Mouse (Mus musculus) heart, embryonic 14.5 days (tissue): ENCODE measurements around the gene Srm. TPM values are rescaled to one million over a fixed set of nuclear protein-coding genes. Genes with fewer than 3 reads are reported as not detected.

Experiments
- ATAC-seq: fragments of 200-750 bp; cut with Nextera tagmentation; 2 replicates; pipeline ENCODE4 v1.8.0; 2017; ENCODE audit warnings: low read depth, moderate TSS enrichment; ENCODE audit not compliant: insufficient number of reproducible peaks, insufficient read depth, low FRiP score
- H3K27ac ChIP-seq, 2 experiments: fragments of 200-500 bp in 1 of 2; fragments of 300-500 bp in 1 of 2; sonication (generic) in 1 of 2; replicated peaks in 1 of 2; 2 replicates each; pipeline ENCODE4 v1.5.1; 2012 to 2014; ENCODE audit warnings: low read depth in 2 of 2, low read length in 2 of 2, control low read depth in 1 of 2, mild to moderate bottlenecking in 1 of 2, mixed read lengths in 1 of 2; ENCODE audit not compliant: control insufficient read depth in 1 of 2, insufficient read depth in 1 of 2
- H3K27me3 ChIP-seq: fragments of 300-500 bp; sonication (generic); 2 replicates; pipeline ENCODE4 v1.6.1; 2014; ENCODE audit warnings: mild to moderate bottlenecking, low read length, control low read depth; ENCODE audit not compliant: control insufficient read depth, insufficient read depth
- H3K36me3 ChIP-seq: fragments of 300-500 bp; sonication (generic); 2 replicates; pipeline ENCODE4 v1.6.1; 2014; ENCODE audit warnings: mild to moderate bottlenecking, control low read depth, low read length, mixed read lengths; ENCODE audit not compliant: control insufficient read depth, insufficient read depth
- H3K4me1 ChIP-seq, 2 experiments: fragments of 200-500 bp in 1 of 2; fragments of 300-500 bp in 1 of 2; sonication (generic) in 1 of 2; 2 replicates each; pipeline ENCODE4 v1.6.1; 2012 to 2014; ENCODE audit warnings: low read length in 2 of 2, control low read depth in 1 of 2, mixed read lengths in 1 of 2; ENCODE audit not compliant: control insufficient read depth in 2 of 2, insufficient read depth in 2 of 2
- H3K4me2 ChIP-seq: fragments of 300-500 bp; sonication (generic); 2 replicates; pipeline ENCODE4 v1.6.1; 2014; ENCODE audit warnings: mild to moderate bottlenecking, low read length
- H3K4me3 ChIP-seq, 2 experiments: fragments of 200-500 bp in 1 of 2; fragments of 300-500 bp in 1 of 2; sonication (generic) in 1 of 2; 2 replicates each; pipeline ENCODE4 v1.5.1; 2012 to 2014; ENCODE audit warnings: low read length in 2 of 2, mild to moderate bottlenecking in 2 of 2, control low read depth in 1 of 2, low read depth in 1 of 2, moderate library complexity in 1 of 2; ENCODE audit not compliant: control insufficient read depth in 1 of 2, insufficient read depth in 1 of 2
- H3K9ac ChIP-seq: fragments of 300-500 bp; sonication (generic); 2 replicates; pipeline ENCODE4 v1.6.1; 2014; ENCODE audit warnings: mild to moderate bottlenecking, low read length
- H3K9me3 ChIP-seq: fragments of 300-500 bp; sonication (generic); 2 replicates; pipeline ENCODE4 v1.6.1; 2016; ENCODE audit warnings: low read length, control low read depth; ENCODE audit not compliant: control insufficient read depth
- WGBS: fragments of 180-500 bp; shearing (Covaris S2); extraction: QIAGEN DNeasy Blood & Tissue Kit; methylation state at CpG from one replicate; pipeline ENCODE4 v1.1.7; 2014; 5-methylcytosine and 5-hydroxymethylcytosine counted together
- polyA plus RNA-seq: library from polyadenylated mRNA; unstranded; fragments of >200 nt; fragmentation: Nextera tagmentation; extraction: Ambion mirVana; gene quantifications from 2 replicates; pipeline ENCODE4 v1.2.1, GENCODE M21; 2014

Gene Srm
- polyA plus RNA-seq, 1 experiment from 2014 or later, result 101 TPM

DNA sequence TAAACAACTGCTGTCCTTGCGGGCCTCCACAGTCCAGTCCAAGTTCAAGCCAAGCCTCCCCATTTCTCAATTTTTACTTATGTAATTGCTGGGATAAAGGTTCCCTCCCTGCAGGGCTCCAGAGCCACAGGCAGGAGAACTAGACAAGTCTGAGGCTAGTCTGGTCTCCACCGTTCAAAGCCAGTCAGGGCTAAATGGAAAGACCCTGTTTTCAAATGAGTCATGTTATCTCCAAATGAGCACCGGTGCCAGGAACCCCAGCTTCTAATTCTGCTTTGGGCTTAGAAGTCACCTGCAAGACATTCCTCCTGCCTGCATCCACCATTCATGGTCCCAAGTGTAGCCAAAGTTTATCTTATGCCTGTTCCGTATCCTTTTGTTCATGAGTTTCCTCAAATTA, 10.6 kb downstream of the Srm start:
- Histone ChIP-seq H3K36me3 (peaks cover 16% of the 10 kb centered on the region), H3K4me1 (no peaks in the 10 kb centered on the region), H3K9ac (no peak overlapping the region), H3K9me3 (no peaks in the 10 kb centered on the region), H3K4me2 (no peak overlapping the region), H3K27me3 (no peaks in the 10 kb centered on the region), H3K27ac (no peak overlapping the region), H3K4me3 (no peak overlapping the region)
- no peak for ATAC-seq
- WGBS, result 65% methylated on average over 4 of the region's 4 CpGs

DNA sequence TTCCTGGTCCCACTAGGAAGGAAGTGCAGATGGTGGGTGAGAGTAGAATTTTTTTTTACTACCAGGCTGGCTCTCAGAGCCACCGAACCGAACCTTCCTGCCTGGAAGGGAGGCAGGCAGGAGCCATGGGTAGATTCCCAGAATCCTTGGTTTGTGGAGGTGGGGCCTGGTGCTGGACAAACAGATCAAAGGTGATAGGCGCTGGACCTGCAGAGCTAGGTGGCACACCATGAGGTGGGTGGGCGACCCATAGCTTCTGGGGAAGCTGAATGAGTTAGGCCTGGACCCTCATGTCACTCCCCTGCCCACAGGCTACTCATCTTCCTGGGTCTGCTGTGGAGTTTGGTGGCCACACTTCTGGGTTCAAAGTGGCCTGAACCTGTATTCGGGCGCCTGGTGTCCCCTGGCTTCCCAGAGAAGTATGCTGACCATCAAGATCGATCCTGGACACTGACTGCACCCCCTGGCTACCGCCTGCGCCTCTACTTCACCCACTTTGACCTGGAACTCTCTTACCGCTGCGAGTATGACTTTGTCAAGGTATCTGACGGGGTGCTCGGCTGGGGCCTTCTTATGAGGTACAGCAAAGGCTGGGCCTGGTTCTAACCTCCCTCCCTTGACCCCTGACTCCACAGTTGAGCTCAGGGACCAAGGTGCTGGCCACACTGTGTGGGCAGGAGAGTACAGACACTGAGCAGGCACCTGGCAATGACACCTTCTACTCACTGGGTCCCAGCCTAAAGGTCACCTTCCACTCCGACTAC, 11.2 kb downstream of the Srm start, which contains the start of gene Masp2:
Masp2 (plus strand) TSS at position 198 of the 764 bp plus-strand sequence.
- Histone ChIP-seq H3K4me3 (no peak within 1 kb of the TSS), H3K36me3 (peaks cover 9% of the 10 kb centered on the region; the same call in 1 of the 2 replicates), H3K9me3 (no peaks in the 10 kb centered on the region), H3K4me2 (no peak within 1 kb of the TSS), H3K27ac (no peak within 1 kb of the TSS), H3K27me3 (no peaks in the 10 kb centered on the region), H3K9ac (no peak within 1 kb of the TSS), H3K4me1 (no peaks in the 10 kb centered on the region)
- ATAC-seq, result no peak
- 87% methylated on average over 14 of the region's 14 CpGs for WGBS

GRCm38 (mm10) chr4:148603376-148604139, 12.3 kb downstream of the Srm start:
- Histone ChIP-seq H3K27ac (no peak overlapping the region), H3K9ac (no peak overlapping the region), H3K4me2 (no peak overlapping the region), H3K4me3 (no peak overlapping the region), H3K36me3 (0 out of 2 replicates have a peak, but pooled peaks cover 4% of the 10 kb centered on the region), H3K27me3 (no peaks in the 10 kb centered on the region), H3K9me3 (no peaks in the 10 kb centered on the region), H3K4me1 (peaks cover 3 to 7% of the 10 kb centered on the region in 2 experiments; a peak in 2 of 4 replicates)
- no peak for ATAC-seq
- 65% methylated on average over 10 of the region's 10 CpGs for WGBS

DNA sequence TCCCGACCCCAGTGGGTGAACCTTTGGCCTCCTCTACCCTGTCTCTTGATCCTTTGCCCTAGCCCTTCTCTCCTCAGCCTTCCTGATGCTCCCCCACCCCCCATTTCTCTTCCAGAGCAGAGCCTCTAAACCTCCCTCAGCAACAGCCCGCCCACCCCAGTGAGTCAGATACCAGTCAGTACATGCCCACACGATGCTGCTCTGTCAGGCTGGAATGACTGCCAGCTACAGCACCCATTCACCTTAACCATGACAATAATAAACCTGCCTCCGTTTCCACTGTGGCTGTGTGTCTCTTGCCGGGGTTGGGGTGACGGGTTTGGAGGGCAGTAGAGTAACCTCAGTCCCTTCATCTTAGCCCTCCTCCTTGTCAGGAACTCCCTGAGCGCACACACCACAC, 12.8 kb downstream of the Srm start:
- no peak for ATAC-seq
- no peaks in the 10 kb centered on the region for H3K27me3 ChIP-seq
- WGBS, result 75% methylated on average over 7 of the region's 7 CpGs
- peaks cover 1% of the 10 kb centered on the region; the same call in 1 of the 2 replicates for H3K36me3 ChIP-seq
- no peak overlapping the region for H3K27ac ChIP-seq
- no peak overlapping the region for H3K4me2 ChIP-seq
- H3K9me3 ChIP-seq, result no peaks in the 10 kb centered on the region
- H3K4me1 ChIP-seq, result peaks cover 4 to 13% of the 10 kb centered on the region in 2 experiments; a peak in 3 of 4 replicates
- H3K9ac ChIP-seq, result no peak overlapping the region
- no peak overlapping the region for H3K4me3 ChIP-seq

- no peaks in the 10 kb centered on the region for H3K9me3 ChIP-seq
- no peak overlapping the region for H3K4me2 ChIP-seq
- no peak overlapping the region for H3K4me3 ChIP-seq
- no peak for ATAC-seq
- H3K27me3 ChIP-seq, result no peaks in the 10 kb centered on the region
- 87% methylated on average over 3 of the region's 3 CpGs for WGBS
- peaks cover 7% of the 10 kb centered on the region; the same call in 1 of the 2 replicates for H3K36me3 ChIP-seq
- peaks cover 4 to 13% of the 10 kb centered on the region in 2 experiments; a peak in 3 of 4 replicates for H3K4me1 ChIP-seq
- H3K27ac ChIP-seq, result no peak overlapping the region
- H3K9ac ChIP-seq, result no peak overlapping the region
These were observed 13.3 kb downstream of the Srm start for GRCm38 (mm10) chr4:148604541-148605165.

- no peak overlapping the region for H3K4me2 ChIP-seq
- H3K9ac ChIP-seq, result no peak overlapping the region
- 28% methylated on average over 5 of the region's 5 CpGs for WGBS
- ATAC-seq, result no peak
- no peak overlapping the region for H3K4me3 ChIP-seq
- H3K27me3 ChIP-seq, result no peaks in the 10 kb centered on the region
- H3K27ac ChIP-seq, result no peak overlapping the region
- H3K36me3 ChIP-seq, result peaks cover 35% of the 10 kb centered on the region
- no peaks in the 10 kb centered on the region for H3K9me3 ChIP-seq
- peaks cover 4 to 21% of the 10 kb centered on the region in 2 experiments for H3K4me1 ChIP-seq
These were observed 16.5 kb downstream of the Srm start for GRCm38 (mm10) chr4:148607758-148608157.

- WGBS, result 89% methylated on average over 5 of the region's 5 CpGs
These were observed 18.5 kb downstream of the Srm start for GRCm38 (mm10) chr4:148609805-148610204.

More at GRCm38 (mm10) chr4:148609805-148610204, 18.5 kb downstream of the Srm start:
- Histone ChIP-seq H3K27ac (no peak overlapping the region), H3K9me3 (no peaks in the 10 kb centered on the region), H3K4me2 (no peak overlapping the region), H3K4me3 (no peak overlapping the region), H3K36me3 (peaks cover 54% of the 10 kb centered on the region), H3K27me3 (no peaks in the 10 kb centered on the region), H3K9ac (no peak overlapping the region), H3K4me1 (peaks cover 4 to 21% of the 10 kb centered on the region in 2 experiments)
- no peak for ATAC-seq
